Mouse (Mus musculus) neural tube, embryonic 14.5 days (tissue): ENCODE measurements around the gene Irak4. TPM values are rescaled to one million over a fixed set of nuclear protein-coding genes. Genes with fewer than 3 reads are reported as not detected.

Experiments
- ATAC-seq: fragments of 200-750 bp; cut with Nextera tagmentation; 2 replicates; pipeline ENCODE4 v1.8.0; 2017; ENCODE audit warnings: low read depth, mild to moderate bottlenecking, moderate TSS enrichment, moderate library complexity
- H3K27ac ChIP-seq: fragments of 300-500 bp; sonication (generic); 2 replicates; pipeline ENCODE4 v1.5.1; 2014; ENCODE audit warnings: low read depth, mild to moderate bottlenecking, control low read depth, low read length, moderate library complexity, mixed read lengths
- H3K27me3 ChIP-seq: fragments of 300-500 bp; sonication (generic); 2 replicates; pipeline ENCODE4 v1.6.1; 2014; ENCODE audit warnings: low read length; ENCODE audit not compliant: control insufficient read depth, insufficient read depth
- H3K36me3 ChIP-seq: fragments of 300-500 bp; sonication (generic); 2 replicates; pipeline ENCODE4 v1.6.1; 2014; ENCODE audit warnings: low read length, mixed read lengths; ENCODE audit not compliant: control insufficient read depth, insufficient read depth
- H3K4me1 ChIP-seq: fragments of 300-500 bp; sonication (generic); 2 replicates; pipeline ENCODE4 v1.6.1; 2014; ENCODE audit warnings: low read length; ENCODE audit not compliant: control insufficient read depth, insufficient read depth
- H3K4me2 ChIP-seq: fragments of 300-500 bp; sonication (generic); 2 replicates; pipeline ENCODE4 v1.6.1; 2014; ENCODE audit warnings: mild to moderate bottlenecking, low read depth, low read length, control low read depth
- H3K4me3 ChIP-seq: fragments of 300-500 bp; sonication (generic); 2 replicates; pipeline ENCODE4 v1.5.1; 2014; ENCODE audit warnings: low read depth, low read length, control low read depth, mixed read lengths
- H3K9ac ChIP-seq: fragments of 300-500 bp; sonication (generic); replicated peaks from 2 replicates; pipeline ENCODE4 v1.6.1; 2014; ENCODE audit warnings: low read depth, mild to moderate bottlenecking, control low read depth, low read length, mixed read lengths
- H3K9me3 ChIP-seq: fragments of 300-500 bp; sonication (generic); 2 replicates; pipeline ENCODE4 v1.6.1; 2016; ENCODE audit warnings: low read length; ENCODE audit not compliant: control insufficient read depth
- WGBS: fragments of 180-500 bp; shearing (Covaris S2); extraction: QIAGEN DNeasy Blood & Tissue Kit; methylation state at CpG from one replicate; pipeline ENCODE4 v1.1.7; 2014; 5-methylcytosine and 5-hydroxymethylcytosine counted together
- polyA plus RNA-seq: library from polyadenylated mRNA; unstranded; fragments of >200 nt; fragmentation: Nextera tagmentation; extraction: Ambion mirVana; gene quantifications from 2 replicates; pipeline ENCODE4 v1.2.1, GENCODE M21; 2014

Irak4 gene
- polyA plus RNA-seq, 1 experiment from 2014 or later: 1.2 TPM

GRCm38 (mm10) chr15:94574566-94575268 lies 31.3 kb downstream of the Irak4 start:
- 39% methylated on average over 4 of the region's 4 CpGs for WGBS
- Histone ChIP-seq H3K27me3 (no peaks in the 10 kb centered on the region), H3K4me2 (no peak overlapping the region), H3K4me3 (no peak overlapping the region), H3K9me3 (no peaks in the 10 kb centered on the region), H3K27ac (no peak overlapping the region), H3K9ac (no peak overlapping the region), H3K36me3 (peaks cover under 1% of the 10 kb centered on the region; the same call in 1 of the 2 replicates), H3K4me1 (no peaks in the 10 kb centered on the region)
- no peak for ATAC-seq

- ATAC-seq: no peak
- 12% methylated on average over 7 of the region's 7 CpGs for WGBS
- no peak overlapping the region for H3K9ac ChIP-seq
Measured at GRCm38 (mm10) chr15:94582000-94582593, 38.7 kb downstream of the Irak4 start.

GRCm38 (mm10) chr15:94583153-94583552 lies 39.7 kb downstream of the Irak4 start:
- Histone ChIP-seq H3K4me2 (no peak overlapping the region), H3K4me3 (no peak overlapping the region), H3K27ac (no peak overlapping the region), H3K9me3 (no peaks in the 10 kb centered on the region), H3K4me1 (peaks cover 3% of the 10 kb centered on the region; the same call in 1 of the 2 replicates), H3K9ac (no peak overlapping the region), H3K27me3 (no peaks in the 10 kb centered on the region), H3K36me3 (peaks cover 57% of the 10 kb centered on the region)
- no peak for ATAC-seq
- WGBS: 88% methylated on average over 10 of the region's 10 CpGs

More at GRCm38 (mm10) chr15:94582000-94582593, 38.7 kb downstream of the Irak4 start:
- no peaks in the 10 kb centered on the region for H3K4me1 ChIP-seq
- no peak overlapping the region for H3K4me2 ChIP-seq
- no peaks in the 10 kb centered on the region for H3K9me3 ChIP-seq
- H3K4me3 ChIP-seq: no peak overlapping the region
- H3K27ac ChIP-seq: no peak overlapping the region
- H3K36me3 ChIP-seq: peaks cover 57% of the 10 kb centered on the region
- H3K27me3 ChIP-seq: no peaks in the 10 kb centered on the region

- Histone ChIP-seq H3K9me3 (no peaks in the 10 kb centered on the region), H3K4me2 (no peak overlapping the region), H3K4me3 (no peak overlapping the region), H3K36me3 (peaks cover 56% of the 10 kb centered on the region), H3K4me1 (peaks cover 8% of the 10 kb centered on the region), H3K27ac (no peak overlapping the region), H3K9ac (no peak overlapping the region), H3K27me3 (no peaks in the 10 kb centered on the region)
- no peak for ATAC-seq
- 87% methylated on average over 4 of the region's 4 CpGs for WGBS
Measured at GRCm38 (mm10) chr15:94584738-94585137, 41.3 kb downstream of the Irak4 start.

GRCm38 (mm10) chr15:94587826-94588715 lies 44.6 kb downstream of the Irak4 start:
- Histone ChIP-seq H3K36me3 (peaks cover 26% of the 10 kb centered on the region), H3K9ac (no peak overlapping the region), H3K4me3 (peak overlapping the region; percentile 76; the same call in 1 of the 2 replicates), H3K27ac (no peak overlapping the region), H3K27me3 (no peaks in the 10 kb centered on the region), H3K4me2 (peak overlapping the region; percentile 70; the same call in 1 of the 2 replicates), H3K4me1 (peaks cover 8% of the 10 kb centered on the region), H3K9me3 (no peaks in the 10 kb centered on the region)
- 91% methylated on average over 9 of the region's 9 CpGs for WGBS
- no peak for ATAC-seq

- H3K9me3 ChIP-seq: no peaks in the 10 kb centered on the region
- H3K9ac ChIP-seq: peak within 1 kb of the TSS; percentile 76
- no peaks in the 10 kb centered on the region for H3K27me3 ChIP-seq
- peak within 1 kb of the TSS; percentile 86 for H3K27ac ChIP-seq
- ATAC-seq: peak; percentile 99
- H3K4me2 ChIP-seq: peak within 1 kb of the TSS; percentile 70
- peaks cover 14% of the 10 kb centered on the region for H3K36me3 ChIP-seq
- H3K4me3 ChIP-seq: peak within 1 kb of the TSS; percentile 76
- WGBS: under 1% methylated on average over 58 of the region's 70 CpGs
- H3K4me1 ChIP-seq: peaks cover 8% of the 10 kb centered on the region
Measured at GRCm38 (mm10) chr15:94589219-94590075, 46.0 kb downstream of the Irak4 start, which contains the start of gene Twf1. Gene Twf1 (minus strand): TSS chr15:94589889.

- H3K27me3 ChIP-seq: no peaks in the 10 kb centered on the region
- peak overlapping the region; percentile 76 for H3K4me3 ChIP-seq
- no peaks in the 10 kb centered on the region for H3K9me3 ChIP-seq
- H3K9ac ChIP-seq: peak overlapping the region; percentile 76
- H3K4me1 ChIP-seq: peaks cover 8% of the 10 kb centered on the region
- peak overlapping the region; percentile 47 for H3K4me2 ChIP-seq
- peak overlapping the region; percentile 23; the same call in 1 of the 2 replicates for H3K27ac ChIP-seq
- peaks cover 7% of the 10 kb centered on the region for H3K36me3 ChIP-seq
- 18% methylated on average over 8 of the region's 8 CpGs for WGBS
- 0 out of 2 replicates have a peak, but pooled peaks have one; percentile 1 for ATAC-seq
Measured at GRCm38 (mm10) chr15:94590083-94590482, 46.6 kb downstream of the Irak4 start.

- no peak overlapping the region for H3K27ac ChIP-seq
- 66% methylated on average over 4 of the region's 4 CpGs for WGBS
- no peaks in the 10 kb centered on the region for H3K9me3 ChIP-seq
- no peak overlapping the region for H3K9ac ChIP-seq
- no peaks in the 10 kb centered on the region for H3K27me3 ChIP-seq
- ATAC-seq: no peak
- H3K4me2 ChIP-seq: no peak overlapping the region
- no peaks in the 10 kb centered on the region; the same call in 1 of the 2 replicates for H3K36me3 ChIP-seq
- no peak overlapping the region for H3K4me3 ChIP-seq
- H3K4me1 ChIP-seq: peaks cover 8% of the 10 kb centered on the region
Measured at GRCm38 (mm10) chr15:94591356-94591755, 47.9 kb downstream of the Irak4 start.
